Mouse (Mus musculus): ENCODE measurements around the gene Pigc. TPM values are rescaled to one million over a fixed set of nuclear protein-coding genes. Genes with fewer than 3 reads are reported as not detected.

Pigc gene
- polyA plus RNA-seq, 1 experiment: not detected

- no peak for TF ChIP-seq POLR2A (IDR thresholded peaks at IDR 0.05; ENCODE audit: insufficient read depth, low read depth, low read length)
- TF ChIP-seq CTCF (IDR thresholded peaks at IDR 0.05; ENCODE audit: insufficient read depth, low read depth, low read length): no peak
- WGBS: 5% methylated on average over 4 of the region's 4 CpGs
- H3K27ac ChIP-seq (ENCODE audit: insufficient read depth, low read depth, low read length): no peak overlapping the region
- H3K4me1 ChIP-seq (ENCODE audit: control insufficient read depth, insufficient read depth, low read length): no peaks in the 10 kb centered on the region
- H3K4me3 ChIP-seq (ENCODE audit: insufficient read depth, low read depth, low read length): no peak overlapping the region
Observed at GRCm38 (mm10) chr1:161999882-162000371, 30.9 kb downstream of the Pigc start.

GRCm38 (mm10) chr1:162001328-162001727 lies 32.3 kb downstream of the Pigc start:
- Histone ChIP-seq H3K27ac (ENCODE audit: insufficient read depth, low read depth, low read length) (no peak overlapping the region), H3K4me3 (ENCODE audit: insufficient read depth, low read depth, low read length) (no peak overlapping the region), H3K4me1 (ENCODE audit: control insufficient read depth, insufficient read depth, low read length) (no peaks in the 10 kb centered on the region)
- WGBS: 79% methylated on average over 8 of the region's 8 CpGs
- TF ChIP-seq POLR2A (IDR thresholded peaks at IDR 0.05; ENCODE audit: insufficient read depth, low read depth, low read length) (no peak), CTCF (IDR thresholded peaks at IDR 0.05; ENCODE audit: insufficient read depth, low read depth, low read length) (no peak)

- Histone ChIP-seq H3K27ac (ENCODE audit: insufficient read depth, low read depth, low read length) (no peak overlapping the region), H3K4me1 (ENCODE audit: control insufficient read depth, insufficient read depth, low read length) (no peaks in the 10 kb centered on the region), H3K4me3 (ENCODE audit: insufficient read depth, low read depth, low read length) (no peak overlapping the region)
- TF ChIP-seq CTCF (IDR thresholded peaks at IDR 0.05; ENCODE audit: insufficient read depth, low read depth, low read length): no peak
- TF ChIP-seq POLR2A (IDR thresholded peaks at IDR 0.05; ENCODE audit: insufficient read depth, low read depth, low read length): no peak
- WGBS: 55% methylated on average over 14 of the region's 14 CpGs
Observed at GRCm38 (mm10) chr1:162003729-162004517, 34.9 kb downstream of the Pigc start.

- H3K4me1 ChIP-seq (ENCODE audit: control insufficient read depth, insufficient read depth, low read length): no peaks in the 10 kb centered on the region
- no peak overlapping the region for H3K4me3 ChIP-seq (ENCODE audit: insufficient read depth, low read depth, low read length)
- H3K27ac ChIP-seq (ENCODE audit: insufficient read depth, low read depth, low read length): no peak overlapping the region
- TF ChIP-seq POLR2A (IDR thresholded peaks at IDR 0.05; ENCODE audit: insufficient read depth, low read depth, low read length): no peak
- TF ChIP-seq CTCF (IDR thresholded peaks at IDR 0.05; ENCODE audit: insufficient read depth, low read depth, low read length): no peak
- 65% methylated on average over 7 of the region's 7 CpGs for WGBS
Observed at GRCm38 (mm10) chr1:162004518-162004780, 35.5 kb downstream of the Pigc start.

- TF ChIP-seq CTCF (IDR thresholded peaks at IDR 0.05; ENCODE audit: insufficient read depth, low read depth, low read length) (no peak), POLR2A (IDR thresholded peaks at IDR 0.05; ENCODE audit: insufficient read depth, low read depth, low read length) (no peak)
- 76% methylated on average over 23 of the region's 23 CpGs for WGBS
- no peaks in the 10 kb centered on the region for H3K4me1 ChIP-seq (ENCODE audit: control insufficient read depth, insufficient read depth, low read length)
- H3K27ac ChIP-seq (ENCODE audit: insufficient read depth, low read depth, low read length): no peak overlapping the region
- no peak overlapping the region for H3K4me3 ChIP-seq (ENCODE audit: insufficient read depth, low read depth, low read length)
Observed at GRCm38 (mm10) chr1:162004821-162005770, 36.1 kb downstream of the Pigc start.

- H3K4me3 ChIP-seq (ENCODE audit: insufficient read depth, low read depth, low read length): no peak overlapping the region
- WGBS: 91% methylated on average over 9 of the region's 9 CpGs
- TF ChIP-seq CTCF (IDR thresholded peaks at IDR 0.05; ENCODE audit: insufficient read depth, low read depth, low read length) (no peak), POLR2A (IDR thresholded peaks at IDR 0.05; ENCODE audit: insufficient read depth, low read depth, low read length) (no peak)
- no peaks in the 10 kb centered on the region for H3K4me1 ChIP-seq (ENCODE audit: control insufficient read depth, insufficient read depth, low read length)
- no peak overlapping the region for H3K27ac ChIP-seq (ENCODE audit: insufficient read depth, low read depth, low read length)
Observed at GRCm38 (mm10) chr1:162006109-162006508, 37.1 kb downstream of the Pigc start.

GRCm38 (mm10) chr1:162008208-162008607 lies 39.2 kb downstream of the Pigc start:
- WGBS: 84% methylated on average over 4 of the region's 4 CpGs
- H3K27ac ChIP-seq (ENCODE audit: insufficient read depth, low read depth, low read length): no peak overlapping the region
- no peaks in the 10 kb centered on the region for H3K4me1 ChIP-seq (ENCODE audit: control insufficient read depth, insufficient read depth, low read length)
- H3K4me3 ChIP-seq (ENCODE audit: insufficient read depth, low read depth, low read length): no peak overlapping the region
- TF ChIP-seq CTCF (IDR thresholded peaks at IDR 0.05; ENCODE audit: insufficient read depth, low read depth, low read length) (no peak), POLR2A (IDR thresholded peaks at IDR 0.05; ENCODE audit: insufficient read depth, low read depth, low read length) (no peak)

GRCm38 (mm10) chr1:162008631-162009067 lies 39.7 kb downstream of the Pigc start:
- WGBS: 63% methylated on average over 8 of the region's 8 CpGs
- Histone ChIP-seq H3K27ac (ENCODE audit: insufficient read depth, low read depth, low read length) (no peak overlapping the region), H3K4me3 (ENCODE audit: insufficient read depth, low read depth, low read length) (no peak overlapping the region), H3K4me1 (ENCODE audit: control insufficient read depth, insufficient read depth, low read length) (no peaks in the 10 kb centered on the region)
- TF ChIP-seq CTCF (IDR thresholded peaks at IDR 0.05; ENCODE audit: insufficient read depth, low read depth, low read length) (no peak), POLR2A (IDR thresholded peaks at IDR 0.05; ENCODE audit: insufficient read depth, low read depth, low read length) (no peak)

GRCm38 (mm10) chr1:162009086-162009485 lies 40.1 kb downstream of the Pigc start:
- no peak for TF ChIP-seq CTCF (IDR thresholded peaks at IDR 0.05; ENCODE audit: insufficient read depth, low read depth, low read length)
- no peak for TF ChIP-seq POLR2A (IDR thresholded peaks at IDR 0.05; ENCODE audit: insufficient read depth, low read depth, low read length)
- no peak overlapping the region for H3K27ac ChIP-seq (ENCODE audit: insufficient read depth, low read depth, low read length)
- H3K4me1 ChIP-seq (ENCODE audit: control insufficient read depth, insufficient read depth, low read length): no peaks in the 10 kb centered on the region
- WGBS: 91% methylated on average over 8 of the region's 8 CpGs
- H3K4me3 ChIP-seq (ENCODE audit: insufficient read depth, low read depth, low read length): no peak overlapping the region
